Mouse (Mus musculus): ENCODE measurements at regions not wholly inside any gene's neighbourhood (a gene's known extent, or its start where the extent isn't known, plus 50 kb on each side); places are given as distances from the start of the nearest gene placed in this dataset.

DNA sequence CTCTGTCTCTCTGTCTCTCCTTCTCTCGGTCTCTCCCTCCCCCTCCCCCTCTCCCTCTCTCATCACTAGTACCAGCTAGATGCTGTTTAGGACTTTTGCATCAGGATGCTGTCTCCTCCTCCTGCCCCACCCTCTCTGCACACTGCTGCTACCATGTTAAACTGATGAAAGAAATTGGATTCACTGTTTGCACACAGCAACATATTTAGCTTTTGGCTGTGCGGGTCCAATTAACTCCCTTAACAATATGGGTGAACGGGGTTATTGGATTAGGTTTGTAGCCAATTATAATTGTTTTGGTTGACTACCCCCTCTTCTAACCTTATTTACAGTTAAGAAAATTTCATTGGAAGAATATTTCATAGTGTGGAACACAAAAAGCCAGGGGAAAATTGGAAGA, 424.0 kb upstream of the Sorcs1 start:
- DNase-seq (ENCODE audit: low spot score in 2 of 2), result no peak

- DNase-seq (ENCODE audit: low spot score in 2 of 2), result no peak
These were observed 396.3 kb upstream of the Sorcs1 start for GRCm38 (mm10) chr19:51074762-51075161.

GRCm38 (mm10) chr19:51059961-51060665, 381.7 kb upstream of the Sorcs1 start:
- DNase-seq (ENCODE audit: low spot score in 2 of 2), result peak; percentile 29 to 45

GRCm38 (mm10) chr19:51043544-51043943, 365.1 kb upstream of the Sorcs1 start:
- DNase-seq (ENCODE audit: low spot score in 2 of 2), result no peak

DNA sequence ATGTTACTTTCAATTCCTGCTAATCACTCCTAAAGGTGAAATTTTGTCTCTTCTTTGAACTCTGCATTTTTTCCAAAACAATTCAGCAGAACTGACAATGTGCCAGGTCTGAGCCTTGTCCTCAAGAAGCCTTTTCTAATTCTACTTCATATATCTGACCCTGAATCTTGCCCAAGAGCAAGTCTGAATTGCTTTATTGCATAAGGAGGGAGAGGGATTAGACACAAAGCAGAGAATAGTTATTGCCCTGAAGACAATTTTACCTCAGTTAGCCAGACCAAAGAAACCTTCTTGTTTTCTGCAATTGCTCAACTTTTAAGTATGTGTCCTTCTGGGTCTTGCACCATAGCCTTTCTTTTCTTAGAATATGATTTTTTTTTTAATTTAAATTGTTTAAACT, 316.0 kb upstream of the Sorcs1 start:
- no peak for DNase-seq (ENCODE audit: low spot score in 2 of 2)

DNA sequence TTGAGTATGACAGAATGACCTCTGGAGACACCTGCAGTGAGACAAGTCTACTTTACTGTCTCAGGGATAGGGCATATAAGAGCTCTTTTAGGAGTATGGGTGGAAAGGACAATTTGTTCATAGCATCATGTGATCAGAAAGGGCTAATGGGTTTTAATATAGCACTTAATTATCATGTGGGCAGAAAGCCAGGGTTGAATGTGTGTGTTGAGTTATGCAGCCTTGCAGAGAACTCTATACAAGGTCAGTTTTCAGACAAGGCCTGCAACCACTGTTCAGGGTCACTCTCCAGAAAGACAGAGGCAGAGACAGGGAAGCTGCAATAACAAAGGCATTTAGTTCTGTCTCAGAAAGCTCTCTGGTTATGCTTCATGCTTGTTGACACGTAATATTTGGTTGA, 292.6 kb upstream of the Sorcs1 start:
- DNase-seq (ENCODE audit: low spot score in 2 of 2), result no peak

DNA sequence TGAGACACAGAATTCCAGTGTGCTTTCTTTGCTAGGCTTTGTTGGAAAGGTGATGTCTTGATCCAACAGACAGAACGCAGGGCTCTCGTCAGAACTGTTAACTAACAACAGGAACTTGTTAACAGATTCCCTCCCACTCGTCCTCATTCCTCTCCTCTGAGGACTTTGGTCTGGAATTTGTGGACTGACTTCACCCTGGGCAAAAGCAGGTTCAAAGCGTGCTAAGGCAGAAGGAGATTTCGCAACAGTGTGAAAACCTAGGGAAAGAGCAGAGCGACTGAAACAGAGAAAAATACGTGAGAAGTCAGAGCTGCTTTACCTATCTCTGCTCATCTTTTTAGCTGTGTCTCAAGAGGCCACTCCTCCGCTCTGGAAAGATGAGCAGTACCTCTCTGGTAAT, 283.5 kb upstream of the Sorcs1 start:
- DNase-seq (ENCODE audit: low spot score in 2 of 2), result no peak

- DNase-seq (ENCODE audit: low spot score in 2 of 2), result no peak
These were observed 266.6 kb upstream of the Sorcs1 start for GRCm38 (mm10) chr19:50945006-50945405.

- DNase-seq (ENCODE audit: low spot score in 2 of 2), result no peak
These were observed 233.2 kb upstream of the Sorcs1 start for GRCm38 (mm10) chr19:50911646-50912045.

- DNase-seq (ENCODE audit: low spot score in 2 of 2), result no peak
These were observed 232.2 kb upstream of the Sorcs1 start for GRCm38 (mm10) chr19:50910674-50911073.

DNA sequence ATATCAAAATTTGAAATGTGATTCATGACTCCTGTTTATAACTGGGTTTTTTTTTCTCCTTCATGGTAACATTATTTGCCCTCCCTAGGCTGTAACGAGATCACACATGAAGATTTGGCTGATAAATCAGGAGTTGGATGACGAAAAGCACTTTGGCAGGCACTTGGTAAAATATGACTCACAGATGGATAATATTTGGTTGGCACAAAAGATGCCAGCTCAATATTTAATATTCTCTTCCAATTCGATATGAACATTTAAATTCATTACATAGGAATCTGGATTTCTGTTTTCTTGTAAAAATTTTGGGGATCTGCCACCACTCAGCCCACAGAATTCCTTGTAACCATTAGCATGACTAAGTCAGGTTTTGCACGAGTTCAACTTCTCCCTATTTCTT, 230.3 kb upstream of the Sorcs1 start:
- DNase-seq (ENCODE audit: low spot score in 2 of 2), result no peak

DNA sequence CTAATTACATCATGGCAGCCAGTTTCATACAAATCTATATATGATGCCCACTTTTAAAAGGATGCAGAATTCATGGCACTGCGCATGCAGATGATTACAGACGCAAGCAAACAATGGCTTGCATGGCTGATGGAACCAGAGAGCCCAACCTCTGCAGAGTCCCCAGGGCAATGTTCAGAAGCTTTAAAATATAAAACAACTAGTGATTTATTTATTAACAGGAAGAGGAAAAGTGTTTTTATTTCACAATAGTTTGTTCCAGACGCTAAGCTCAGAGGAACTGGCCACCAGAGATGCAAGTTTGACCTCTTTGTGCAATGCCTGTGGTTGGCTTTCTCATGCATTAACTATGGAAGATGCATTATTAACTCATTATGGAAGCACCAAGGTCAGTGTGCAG, 215.3 kb upstream of the Sorcs1 start:
- no peak for DNase-seq (ENCODE audit: low spot score in 2 of 2)

DNA sequence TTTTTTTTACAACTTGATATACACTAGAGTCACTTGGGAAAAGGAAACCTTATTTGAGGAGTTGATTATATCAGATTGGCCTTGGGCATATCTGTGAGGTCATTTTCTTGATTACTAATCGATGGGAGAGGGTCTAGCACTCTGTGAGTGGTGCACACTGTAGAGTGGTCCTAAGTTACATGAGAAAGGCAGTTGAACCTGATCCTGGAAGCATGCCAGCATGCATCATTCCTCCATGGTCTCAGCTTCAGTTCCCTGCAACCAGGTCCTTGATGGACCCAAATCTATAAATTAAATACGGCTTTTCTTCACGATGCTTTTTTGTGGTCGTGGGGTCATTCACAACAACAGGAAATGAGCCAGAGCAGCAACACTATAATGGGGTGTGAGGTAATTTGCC, 194.2 kb upstream of the Sorcs1 start:
- DNase-seq (ENCODE audit: low spot score in 2 of 2), result no peak

- DNase-seq (ENCODE audit: low spot score in 2 of 2), result peak in 1 of 2 experiments; percentile 20
These were observed 193.7 kb upstream of the Sorcs1 start for GRCm38 (mm10) chr19:50872144-50872543.

GRCm38 (mm10) chr19:50854854-50855253, 176.4 kb upstream of the Sorcs1 start:
- no peak for DNase-seq (ENCODE audit: low spot score in 2 of 2)

GRCm38 (mm10) chr19:50840499-50840898, 162.1 kb upstream of the Sorcs1 start:
- no peak for DNase-seq (ENCODE audit: low spot score in 2 of 2)

All from right cerebral cortex, postnatal 10 days (tissue).